ENCODE assay signal across 8 mouse cellular contexts in the genomic region with DNA sequence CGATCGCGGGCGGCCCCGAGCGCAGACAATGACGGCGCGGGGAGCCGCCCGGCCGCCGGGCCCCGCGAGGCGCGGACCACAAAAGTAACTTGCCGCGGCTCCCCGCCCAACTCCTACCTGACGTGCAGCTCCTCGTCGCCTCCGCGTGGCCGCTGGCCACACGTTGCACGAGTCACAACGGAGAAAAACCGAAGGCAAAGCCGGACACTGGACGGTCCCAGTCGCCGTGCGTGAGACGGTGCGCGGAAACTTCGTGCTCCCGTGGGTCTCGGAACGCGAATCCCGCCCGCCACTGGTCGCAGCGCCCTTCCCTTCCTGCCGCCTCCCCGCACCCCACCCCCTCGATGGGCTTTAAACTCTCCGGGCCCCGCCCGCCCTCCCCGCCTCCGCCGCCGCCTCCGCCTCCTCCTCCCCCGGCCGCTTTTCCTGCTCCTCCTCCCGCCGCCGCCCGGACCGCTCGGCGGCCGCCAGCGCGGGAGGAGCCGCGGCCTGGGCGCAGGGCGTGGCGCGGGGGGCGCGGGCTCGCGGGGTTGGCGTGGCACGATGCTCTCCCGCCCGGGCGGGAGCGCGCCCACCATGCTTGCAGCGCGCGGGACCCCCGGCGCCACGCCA. TPM values are rescaled to one million over a fixed set of nuclear protein-coding genes. Genes with fewer than 3 reads are reported as not detected.
DNase-seq lines count a peak whose midpoint lies in the region; ATAC-seq lines count a peak whose summit lies in the region.

No protein-coding gene starts in this region.

- H3K36me3 ChIP-seq in embryonic facial prominence, embryonic 15.5 days: no peaks in the 10 kb centered on the region
- no peaks in the 10 kb centered on the region for H3K36me3 ChIP-seq in heart, embryonic 15.5 days
- H3K36me3 ChIP-seq in stomach, embryonic 14.5 days (ENCODE audit: control insufficient read depth, insufficient read depth, low read length): no peaks in the 10 kb centered on the region

- DNase-seq in adrenal gland, postnatal 25 days: peak; percentile 74
- DNase-seq in kidney, postnatal 10 days: peak; percentile 84
- peak; percentile 53 for DNase-seq in lung, postnatal 36 days
- DNase-seq in layer of hippocampus, adult 18-20 months (ENCODE audit: low spot score in 2 of 2): no peak
- DNase-seq in cerebellum, adult 11 months: no peak

- WGBS in embryonic facial prominence, embryonic 15.5 days: 2% methylated on average over 73 of the region's 93 CpGs
- WGBS in heart, embryonic 15.5 days: under 1% methylated on average over 69 of the region's 93 CpGs
- 2% methylated on average over 59 of the region's 93 CpGs for WGBS in stomach, embryonic 14.5 days

- ATAC-seq in embryonic facial prominence, embryonic 15.5 days (ENCODE audit: insufficient number of reproducible peaks, low FRiP score, low TSS enrichment, low read depth): peak; percentile 85
- peak; percentile 84 for ATAC-seq in heart, embryonic 15.5 days (replicated peaks; ENCODE audit: insufficient number of reproducible peaks, insufficient read depth, low FRiP score, low read depth)
- peak; percentile 80 for ATAC-seq in stomach, embryonic 14.5 days (ENCODE audit: insufficient number of reproducible peaks, insufficient read depth, low FRiP score, low read depth)

- H3K9ac ChIP-seq in embryonic facial prominence, embryonic 15.5 days: peak overlapping the region; percentile 73
- peak overlapping the region; percentile 86 for H3K9ac ChIP-seq in heart, embryonic 15.5 days
- H3K9ac ChIP-seq in stomach, embryonic 14.5 days (replicated peaks; ENCODE audit: low read depth, low read length): peak overlapping the region; percentile 90

- peak overlapping the region; percentile 91 for H3K27ac ChIP-seq in embryonic facial prominence, embryonic 15.5 days (replicated peaks)
- H3K27ac ChIP-seq in heart, embryonic 15.5 days: peak overlapping the region; percentile 90
- H3K27ac ChIP-seq in stomach, embryonic 14.5 days (ENCODE audit: low read length): peak overlapping the region; percentile 89

- peaks cover 6% of the 10 kb centered on the region; the same call in 1 of the 2 replicates for H3K4me1 ChIP-seq in embryonic facial prominence, embryonic 15.5 days
- peaks cover 4% of the 10 kb centered on the region for H3K4me1 ChIP-seq in heart, embryonic 15.5 days (replicated peaks)
- 0 out of 2 replicates have a peak, but pooled peaks cover 6% of the 10 kb centered on the region for H3K4me1 ChIP-seq in stomach, embryonic 14.5 days (ENCODE audit: control insufficient read depth, insufficient read depth, low read length)

- H3K4me3 ChIP-seq in embryonic facial prominence, embryonic 15.5 days (replicated peaks): peak overlapping the region; percentile 58
- peak overlapping the region; percentile 68 for H3K4me3 ChIP-seq in heart, embryonic 15.5 days
- H3K4me3 ChIP-seq in stomach, embryonic 14.5 days (ENCODE audit: low read depth, low read length): peak overlapping the region; percentile 58

- H3K9me3 ChIP-seq in embryonic facial prominence, embryonic 15.5 days (replicated peaks): no peaks in the 10 kb centered on the region
- H3K9me3 ChIP-seq in heart, embryonic 15.5 days (replicated peaks): no peaks in the 10 kb centered on the region
- H3K9me3 ChIP-seq in stomach, embryonic 14.5 days (ENCODE audit: control insufficient read depth, low read depth, low read length): no peaks in the 10 kb centered on the region

- H3K4me2 ChIP-seq in embryonic facial prominence, embryonic 15.5 days (replicated peaks): peak overlapping the region; percentile 53
- H3K4me2 ChIP-seq in heart, embryonic 15.5 days: peak overlapping the region; percentile 65
- peak overlapping the region; percentile 46 for H3K4me2 ChIP-seq in stomach, embryonic 14.5 days (replicated peaks; ENCODE audit: low read depth, low read length)

- peaks cover 84% of the 10 kb centered on the region for H3K27me3 ChIP-seq in embryonic facial prominence, embryonic 15.5 days
- peaks cover 73% of the 10 kb centered on the region for H3K27me3 ChIP-seq in heart, embryonic 15.5 days
- peaks cover 44% of the 10 kb centered on the region for H3K27me3 ChIP-seq in stomach, embryonic 14.5 days (ENCODE audit: control insufficient read depth, insufficient read depth, low read length)

RNA-seq across cellular contexts. Expression of a gene that starts 1.3 kb away (rescaled TPM):
- 103 and 108 TPM in 2 replicates for total RNA-seq in adrenal gland, postnatal 25 days (2021)
- polyA plus RNA-seq in embryonic facial prominence, embryonic 15.5 days (2015; fragmentation: Nextera tagmentation; extraction: Ambion mirVana): 396 and 421 TPM in 2 replicates
- polyA plus RNA-seq in heart, embryonic 15.5 days (2015; fragmentation: Nextera tagmentation; extraction: Ambion mirVana): 503 and 529 TPM in 2 replicates
- 340 and 380 TPM in 2 replicates for polyA plus RNA-seq in stomach, embryonic 14.5 days (2014; fragmentation: Nextera tagmentation; extraction: Ambion mirVana)
- total RNA-seq in layer of hippocampus, adult 18-20 months (2021): 10 to 100 TPM; 27.5 to 30.9 TPM

Comparison
In these comparisons a context has a peak if more than half of its experiments do, and no peak if none do; other contexts are left out.
1. DNase-seq: peak in adrenal gland, postnatal 25 days (single experiment), kidney, postnatal 10 days (single experiment) and lung, postnatal 36 days (single experiment); none in layer of hippocampus, adult 18-20 months (0 of 2) and cerebellum, adult 11 months (single experiment).
2. Peak in every context shown above with its lines, with median percentiles within 50 percentile points of each other: ATAC-seq, H3K27ac ChIP-seq, H3K4me2 ChIP-seq, H3K4me3 ChIP-seq and H3K9ac ChIP-seq.